25 mouse cellular contexts compared by ENCODE assay signal in genomic region chr6:30319216-30319615, GRCm38 (mm10).
"Had no signal": no experiment of that assay in that cellular context is flagged by ENCODE, and none has a peak within 500 bp of the region (broad histone marks: within the 10 kb centered on the region; RNA-seq: fewer than 3 reads in every experiment).

No protein-coding gene starts in this region.

- H3K4me1 ChIP-seq: heart, embryonic 10.5 days; heart, embryonic 12.5 days; hindbrain, embryonic 10.5 days; hindbrain, embryonic 12.5 days; intestine, embryonic 15.5 days; limb, embryonic 10.5 days; liver, embryonic 13.5 days had no signal

- H3K4me2 ChIP-seq: heart, embryonic 12.5 days; hindbrain, embryonic 12.5 days; hindbrain, embryonic 14.5 days; intestine, embryonic 15.5 days; limb, embryonic 12.5 days; liver, embryonic 11.5 days; liver, embryonic 13.5 days had no signal

- H3K9ac ChIP-seq: heart, embryonic 12.5 days; hindbrain, embryonic 12.5 days; hindbrain, embryonic 14.5 days; intestine, embryonic 15.5 days; limb, embryonic 12.5 days; liver, embryonic 13.5 days had no signal

- ATAC-seq: forebrain, embryonic 16.5 days; hindbrain, embryonic 16.5 days; inflammation-experienced regulatory T-cells, adult 6 months; intestine, embryonic 15.5 days; intestine, postnatal 0 days had no signal

- H3K36me3 ChIP-seq: heart, embryonic 10.5 days; heart, embryonic 12.5 days; hindbrain, embryonic 10.5 days; hindbrain, embryonic 12.5 days; intestine, embryonic 15.5 days; limb, embryonic 10.5 days; limb, embryonic 12.5 days; liver, embryonic 13.5 days had no signal

- H3K4me3 ChIP-seq: gastrocnemius, adult 2 months; heart, embryonic 10.5 days; heart, embryonic 12.5 days; hindbrain, embryonic 10.5 days; hindbrain, embryonic 12.5 days; intestine, embryonic 15.5 days; layer of hippocampus, adult 2 months; left cerebral cortex, adult 2 months; limb, embryonic 10.5 days; limb, embryonic 12.5 days; liver, embryonic 13.5 days had no signal

- DNase-seq: gastrocnemius, adult 2 months; gastrocnemius, postnatal 10 days; gastrocnemius, postnatal 25 days; heart, adult 18-20 months; heart, postnatal 10 days; heart, postnatal 4 days; kidney, postnatal 4 days; liver; liver, embryonic 13.5 days had no signal

- H3K9me3 ChIP-seq: heart, embryonic 10.5 days; heart, embryonic 12.5 days; hindbrain, embryonic 10.5 days; hindbrain, embryonic 12.5 days; intestine, embryonic 15.5 days; limb, embryonic 10.5 days; limb, embryonic 12.5 days; liver, embryonic 13.5 days had no signal

- H3K27ac ChIP-seq: gastrocnemius, adult 2 months; heart, embryonic 10.5 days; hindbrain, embryonic 10.5 days; hindbrain, embryonic 12.5 days; hindbrain, embryonic 14.5 days; intestine, embryonic 15.5 days; kidney, postnatal 0 days; layer of hippocampus, adult 2 months; left cerebral cortex, adult 2 months; limb, embryonic 10.5 days; limb, embryonic 12.5 days; liver, embryonic 13.5 days had no signal

- H3K27me3 ChIP-seq: heart, embryonic 12.5 days; hindbrain, embryonic 12.5 days; intestine, embryonic 15.5 days; limb, embryonic 12.5 days; liver, embryonic 13.5 days had no signal
